Mouse (Mus musculus) ZHBTc4 (cell line): ENCODE results near the gene Espl1.

Source experiments
- DNase-seq: peaks from one replicate; pipeline ENCODE4 v3.0.0-alpha.2; 2011; ENCODE audit warnings: low read depth, low spot score

The Espl1 gene

GRCm38 (mm10) chr15:102273982-102274716, 21.9 kb upstream of the Espl1 start:
- peak; percentile 51 for DNase-seq

- DNase-seq, result no peak
Observed at GRCm38 (mm10) chr15:102278726-102279091, 17.4 kb upstream of the Espl1 start.

- peak; percentile 97 for DNase-seq
Observed at GRCm38 (mm10) chr15:102279092-102279782, 16.8 kb upstream of the Espl1 start, which contains the start of gene Mfsd5. TSS of gene Mfsd5 (plus strand) at chr15:102279454.

- DNase-seq, result no peak
Observed at GRCm38 (mm10) chr15:102279783-102280520, 16.1 kb upstream of the Espl1 start.

- DNase-seq, result peak; percentile 17
Observed at GRCm38 (mm10) chr15:102280623-102281022, 15.4 kb upstream of the Espl1 start.

- peak; percentile 45 for DNase-seq
Observed at GRCm38 (mm10) chr15:102282463-102283292, 13.4 kb upstream of the Espl1 start.

- no peak for DNase-seq
Observed at GRCm38 (mm10) chr15:102283648-102284047, 12.4 kb upstream of the Espl1 start.

GRCm38 (mm10) chr15:102287395-102287794, 8.7 kb upstream of the Espl1 start:
- DNase-seq, result peak; percentile 59

GRCm38 (mm10) chr15:102296368-102297006, 421 bp downstream of the Espl1 start:
- no peak for DNase-seq

- no peak for DNase-seq
Observed at GRCm38 (mm10) chr15:102302542-102302941, 6.5 kb downstream of the Espl1 start.

GRCm38 (mm10) chr15:102308717-102309116, 12.7 kb downstream of the Espl1 start:
- peak; percentile 59 for DNase-seq

- DNase-seq, result no peak
Observed at GRCm38 (mm10) chr15:102310074-102310845, 14.2 kb downstream of the Espl1 start.

- no peak for DNase-seq
Observed at GRCm38 (mm10) chr15:102311489-102311888, 15.4 kb downstream of the Espl1 start.

- DNase-seq, result no peak
Observed at GRCm38 (mm10) chr15:102315292-102315691, 19.2 kb downstream of the Espl1 start.

GRCm38 (mm10) chr15:102316263-102316662, 20.2 kb downstream of the Espl1 start:
- DNase-seq, result peak; percentile 84

GRCm38 (mm10) chr15:102324654-102325473, 28.8 kb downstream of the Espl1 start:
- DNase-seq, result peak; percentile 35

- peak; percentile 88 for DNase-seq
Observed at GRCm38 (mm10) chr15:102326022-102326576, 30.0 kb downstream of the Espl1 start, which contains the start of gene Pfdn5. TSS of gene Pfdn5 (plus strand) at chr15:102326116.

- DNase-seq, result no peak
Observed at GRCm38 (mm10) chr15:102326892-102327291, 30.8 kb downstream of the Espl1 start.

GRCm38 (mm10) chr15:102331610-102332015, 35.5 kb downstream of the Espl1 start, which contains the start of gene Myg1:
TSS of gene Myg1 (plus strand) at chr15:102331709.
- peak; percentile 92 for DNase-seq
